ENCODE assay signal across 26 mouse cellular contexts in the genomic region with DNA sequence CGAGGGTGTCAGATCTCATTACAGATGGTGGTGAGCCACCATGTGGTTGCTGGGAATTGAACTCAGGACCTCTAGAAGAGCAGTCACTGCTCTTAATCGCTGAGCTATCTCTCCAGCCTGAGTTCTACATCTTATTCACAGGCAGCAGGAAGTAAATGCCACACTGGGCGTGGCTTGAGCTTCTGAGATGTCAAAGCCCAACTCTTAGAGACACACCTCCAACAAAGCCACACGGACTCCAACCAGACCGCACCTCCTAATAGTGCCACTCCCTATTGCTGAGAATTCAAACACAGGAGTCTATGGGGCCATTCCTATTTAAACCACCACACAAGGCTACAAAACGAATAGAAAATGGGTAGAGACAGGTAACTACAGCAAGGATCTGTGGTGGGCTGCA. TPM values are rescaled to one million over a fixed set of nuclear protein-coding genes. Genes with fewer than 3 reads are reported as not detected.
DNase-seq lines count a peak whose midpoint lies in the region; ATAC-seq lines count a peak whose summit lies in the region.
"Had no signal": no experiment of that assay in that cellular context is flagged by ENCODE, and none has a peak within 500 bp of the region (broad histone marks: within the 10 kb centered on the region; RNA-seq: fewer than 3 reads in every experiment).

No protein-coding gene starts in this region.

- no peaks in the 10 kb centered on the region for H3K36me3 ChIP-seq in midbrain, embryonic 11.5 days (ENCODE audit: control insufficient read depth, insufficient read depth, low read length)
- H3K36me3 ChIP-seq in midbrain, embryonic 10.5 days: no peaks in the 10 kb centered on the region
- H3K36me3 ChIP-seq in intestine, embryonic 16.5 days (ENCODE audit: control insufficient read depth, insufficient read depth, low read length): no peaks in the 10 kb centered on the region
- no peaks in the 10 kb centered on the region for H3K36me3 ChIP-seq in stomach, embryonic 16.5 days (ENCODE audit: control insufficient read depth, insufficient read depth, low read length)
- H3K36me3 ChIP-seq: forebrain, embryonic 12.5 days; hindbrain, embryonic 15.5 days; limb, embryonic 10.5 days; midbrain, embryonic 15.5 days; stomach, embryonic 15.5 days had no signal

- H3K9ac ChIP-seq in midbrain, embryonic 11.5 days (ENCODE audit: low read length): no peak overlapping the region
- no peak overlapping the region for H3K9ac ChIP-seq in intestine, embryonic 16.5 days (ENCODE audit: low read depth, low read length)
- no peak overlapping the region for H3K9ac ChIP-seq in stomach, embryonic 16.5 days (ENCODE audit: low read length)
- H3K9ac ChIP-seq: forebrain, embryonic 12.5 days; heart, embryonic 13.5 days; hindbrain, embryonic 15.5 days; liver, embryonic 14.5 days; midbrain, embryonic 15.5 days; stomach, embryonic 15.5 days had no signal

- H3K27me3 ChIP-seq in midbrain, embryonic 11.5 days (ENCODE audit: control insufficient read depth, insufficient read depth, low read length): no peaks in the 10 kb centered on the region
- H3K27me3 ChIP-seq in midbrain, embryonic 10.5 days (ENCODE audit: low read depth, poor library complexity, severe bottlenecking): no peaks in the 10 kb centered on the region
- H3K27me3 ChIP-seq in intestine, embryonic 16.5 days (replicated peaks; ENCODE audit: control insufficient read depth, insufficient read depth, low read length): no peaks in the 10 kb centered on the region
- no peaks in the 10 kb centered on the region for H3K27me3 ChIP-seq in stomach, embryonic 16.5 days (ENCODE audit: control insufficient read depth, insufficient read depth, low read length)
- H3K27me3 ChIP-seq: forebrain, embryonic 12.5 days; heart, embryonic 13.5 days; hindbrain, embryonic 15.5 days; midbrain, embryonic 15.5 days; stomach, embryonic 15.5 days had no signal

- no peak overlapping the region for H3K4me2 ChIP-seq in midbrain, embryonic 11.5 days
- H3K4me2 ChIP-seq in intestine, embryonic 16.5 days (ENCODE audit: low read depth, low read length): no peak overlapping the region
- no peak overlapping the region for H3K4me2 ChIP-seq in stomach, embryonic 16.5 days (ENCODE audit: low read depth, low read length)
- H3K4me2 ChIP-seq: forebrain, embryonic 12.5 days; heart, embryonic 13.5 days; hindbrain, embryonic 15.5 days; midbrain, embryonic 15.5 days; stomach, embryonic 15.5 days had no signal

- 0 out of 2 replicates have a peak, but pooled peaks cover 3% of the 10 kb centered on the region for H3K9me3 ChIP-seq in midbrain, embryonic 11.5 days (ENCODE audit: control insufficient read depth, low read length)
- H3K9me3 ChIP-seq in midbrain, embryonic 10.5 days (replicated peaks): no peaks in the 10 kb centered on the region
- H3K9me3 ChIP-seq in intestine, embryonic 16.5 days (ENCODE audit: control insufficient read depth, low read length): no peaks in the 10 kb centered on the region
- no peaks in the 10 kb centered on the region for H3K9me3 ChIP-seq in stomach, embryonic 16.5 days (replicated peaks; ENCODE audit: control insufficient read depth, low read length)
- H3K9me3 ChIP-seq: forebrain, embryonic 12.5 days; hindbrain, embryonic 15.5 days; limb, embryonic 10.5 days; midbrain, embryonic 15.5 days; stomach, embryonic 15.5 days had no signal

- H3K4me1 ChIP-seq in midbrain, embryonic 11.5 days (ENCODE audit: control insufficient read depth, insufficient read depth, low read length): no peaks in the 10 kb centered on the region
- peaks cover 7% of the 10 kb centered on the region for H3K4me1 ChIP-seq in midbrain, embryonic 10.5 days
- H3K4me1 ChIP-seq in intestine, embryonic 16.5 days (ENCODE audit: control insufficient read depth, insufficient read depth, low read length): no peaks in the 10 kb centered on the region
- H3K4me1 ChIP-seq in stomach, embryonic 16.5 days (ENCODE audit: control insufficient read depth, insufficient read depth, low read length): no peaks in the 10 kb centered on the region
- H3K4me1 ChIP-seq: heart, embryonic 13.5 days; limb, embryonic 10.5 days; midbrain, embryonic 15.5 days; stomach, embryonic 15.5 days had no signal

- H3K27ac ChIP-seq in midbrain, embryonic 11.5 days (ENCODE audit: low read depth, low read length): no peak overlapping the region
- H3K27ac ChIP-seq in midbrain, embryonic 10.5 days (replicated peaks): no peak overlapping the region
- no peak overlapping the region for H3K27ac ChIP-seq in intestine, embryonic 16.5 days (ENCODE audit: low read length)
- H3K27ac ChIP-seq in stomach, embryonic 16.5 days (ENCODE audit: low read length): no peak overlapping the region
- H3K27ac ChIP-seq: forebrain, embryonic 12.5 days; heart, embryonic 13.5 days; hindbrain, embryonic 15.5 days; limb, embryonic 10.5 days; liver, embryonic 14.5 days; midbrain, embryonic 15.5 days; stomach, embryonic 15.5 days had no signal

- 78% methylated on average over 6 of the region's 6 CpGs for WGBS in midbrain, embryonic 11.5 days
- 81% methylated on average over 6 of the region's 6 CpGs for WGBS in midbrain, embryonic 10.5 days
- 67% methylated on average over 6 of the region's 6 CpGs for WGBS in intestine, embryonic 16.5 days
- 65% methylated on average over 6 of the region's 6 CpGs for WGBS in stomach, embryonic 16.5 days

- no peak for ATAC-seq in midbrain, embryonic 11.5 days (ENCODE audit: low FRiP score)
- ATAC-seq in intestine, embryonic 16.5 days: peak; percentile 90
- peak; percentile 58; the same call in 1 of the 2 replicates for ATAC-seq in stomach, embryonic 16.5 days (ENCODE audit: insufficient read depth, low FRiP score)
- ATAC-seq: activated CD4-positive, CD25-positive, alpha-beta regulatory T cell, adult 4 months; midbrain, embryonic 15.5 days had no signal

- peak; percentile 74 for DNase-seq in midbrain, embryonic 11.5 days (ENCODE audit: low spot score, missing footprints)
- DNase-seq in midbrain, embryonic 10.5 days (ENCODE audit: low spot score): no peak
- DNase-seq in R1 (ENCODE audit: low read depth, low spot score): peak; percentile 75
- DNase-seq in layer of hippocampus, postnatal 36 days: no peak
- no peak for DNase-seq in testis, postnatal 14 days (ENCODE audit: low spot score)
- no peak for DNase-seq in cerebellum, adult 18-20 months
- DNase-seq: adrenal gland, postnatal 36 days; B cell, adult 2 months; cerebellum, adult 11-12 months; cerebellum, postnatal 36 days; heart, adult 18-20 months; heart, postnatal 36 days; kidney, adult 8-10 months; kidney, postnatal 14 days; right cerebral cortex, postnatal 14 days; thymus, postnatal 25 days had no signal

- no peak overlapping the region for H3K4me3 ChIP-seq in midbrain, embryonic 11.5 days (ENCODE audit: low read depth, low read length)
- no peak overlapping the region for H3K4me3 ChIP-seq in midbrain, embryonic 10.5 days
- H3K4me3 ChIP-seq in intestine, embryonic 16.5 days (ENCODE audit: low read length): no peak overlapping the region
- no peak overlapping the region for H3K4me3 ChIP-seq in stomach, embryonic 16.5 days (replicated peaks; ENCODE audit: low read length)
- H3K4me3 ChIP-seq: forebrain, embryonic 12.5 days; heart, embryonic 13.5 days; hindbrain, embryonic 15.5 days; limb, embryonic 10.5 days; midbrain, embryonic 15.5 days; stomach, embryonic 15.5 days had no signal

RNA-seq across cellular contexts. Expression of gene Ppm1a, which starts 52.5 kb away (rescaled TPM):
- polyA plus RNA-seq in midbrain, embryonic 11.5 days (2014; fragmentation: Nextera tagmentation; extraction: Ambion mirVana): 70.6 and 77.5 TPM in 2 replicates
- polyA plus RNA-seq in midbrain, embryonic 10.5 days (2016; fragmentation: Nextera tagmentation; extraction: Ambion mirVana): 41.7 and 48.2 TPM in 2 replicates
- polyA plus RNA-seq in intestine, embryonic 16.5 days (2015; fragmentation: Nextera tagmentation; extraction: Ambion mirVana): 20.0 and 21.2 TPM in 2 replicates
- 22.9 and 23.4 TPM in 2 replicates for polyA plus RNA-seq in stomach, embryonic 16.5 days (2015; fragmentation: Nextera tagmentation; extraction: Ambion mirVana)
- 100 to 1,000 TPM; 236 to 240 TPM for total RNA-seq in layer of hippocampus, postnatal 36 days (2021)

Comparison
In these comparisons a context has a peak if more than half of its experiments do, and no peak if none do; other contexts are left out.
1. DNase-seq: peak in midbrain, embryonic 11.5 days (single experiment) and R1 (single experiment); none in midbrain, embryonic 10.5 days (single experiment), layer of hippocampus, postnatal 36 days (0 of 2), testis, postnatal 14 days (single experiment) and cerebellum, adult 18-20 months (0 of 2).